Mouse (Mus musculus) liver, embryonic 14.5 days (tissue): Measurements from ENCODE around the gene Olfr1494.

Experiments used
- CTCF ChIP-seq: IDR thresholded peaks from 2 replicates; pipeline ENCODE4 v1.5.1; 2016; ENCODE audit warnings: antibody characterized with exemption, low read depth, control low read depth
- EP300 ChIP-seq: IDR thresholded peaks from 2 replicates; pipeline ENCODE4 v1.6.1; 2016; ENCODE audit warnings: antibody characterized with exemption, low read depth

GRCm38 (mm10) chr19:13696968-13697367 lies 42.6 kb upstream of the Olfr1494 start, which contains the start of gene Olfr1491:
- TF ChIP-seq CTCF (no peak), EP300 (no peak)
